Mouse (Mus musculus) kidney, adult 8-10 months (tissue): ENCODE data around the gene Sp110.
"Not testable (repeated sequence)": the region's sequence is repeated elsewhere in the genome, so short reads cannot be mapped to it uniquely, and the experiment has no call there.

Experiments used
- DNase-seq, 2 experiments: peaks; one replicate each; pipeline ENCODE4 v3.0.0; 2022

Sp110 gene

DNA sequence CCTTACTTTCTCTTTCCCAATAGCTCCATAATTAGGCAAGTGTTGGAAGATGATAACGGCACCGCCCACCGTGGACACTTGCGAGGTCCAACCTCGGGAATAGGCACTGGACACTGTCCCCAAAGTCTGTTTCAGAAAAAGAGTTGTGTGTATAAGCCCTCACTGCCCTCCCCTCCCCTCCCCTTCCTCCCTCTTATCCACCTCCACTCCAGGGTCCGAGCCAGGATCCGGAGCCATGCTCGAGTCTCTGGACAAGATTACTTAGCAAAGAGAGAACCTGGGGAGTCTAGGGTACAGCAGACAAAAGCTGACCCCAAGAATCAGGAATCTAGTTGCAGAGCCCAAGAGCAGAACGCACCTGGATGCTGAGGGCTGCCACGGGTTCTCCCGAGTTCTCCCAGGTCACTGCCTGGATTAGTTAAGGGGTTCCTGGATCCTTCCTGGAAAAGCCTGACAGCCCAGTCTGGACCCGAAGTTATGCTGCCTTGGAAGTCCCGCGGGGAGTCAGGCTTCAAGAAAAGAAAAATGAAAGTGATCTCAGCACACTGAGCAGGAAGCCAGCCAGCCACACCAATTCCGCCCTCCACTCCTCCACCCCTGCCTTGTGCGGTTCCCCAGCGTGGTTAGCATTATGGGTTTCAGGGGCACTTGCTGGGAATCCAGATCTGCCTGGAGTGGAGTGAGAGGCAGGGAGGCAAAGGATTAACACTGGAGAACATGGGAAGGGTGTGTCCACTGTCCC is at the start of gene Sp110:
Gene Sp110, minus strand, starts transcription at position 547 of the 742 bp plus-strand sequence.
- not testable (repeated sequence) for DNase-seq

- not testable (repeated sequence) for DNase-seq
Measured at GRCm38 (mm10) chr1:85638144-85638543, 39.5 kb upstream of the Sp110 start.

DNA sequence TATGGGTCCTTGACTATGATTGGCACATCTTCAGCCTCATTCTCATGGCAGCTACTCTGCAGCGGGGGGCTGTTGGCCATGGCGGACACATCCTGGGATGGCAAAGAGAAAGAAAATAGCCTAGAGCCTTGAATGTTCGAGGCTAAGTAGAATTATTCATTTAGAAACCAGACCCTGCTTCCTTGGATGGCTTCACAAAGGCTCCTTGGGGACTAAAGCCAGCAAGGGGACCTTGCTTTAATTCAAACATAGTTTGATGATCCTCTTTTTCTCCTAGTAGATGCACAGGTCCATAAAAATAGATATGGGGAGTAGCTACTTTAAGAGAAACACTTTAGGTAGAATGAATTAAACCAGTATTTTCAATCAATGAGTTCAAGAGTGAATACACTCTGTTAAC is 38.3 kb upstream of the Sp110 start:
- DNase-seq, result not testable (repeated sequence)

- not testable (repeated sequence) for DNase-seq
Measured at GRCm38 (mm10) chr1:85618689-85619088, 20.1 kb upstream of the Sp110 start.

DNA sequence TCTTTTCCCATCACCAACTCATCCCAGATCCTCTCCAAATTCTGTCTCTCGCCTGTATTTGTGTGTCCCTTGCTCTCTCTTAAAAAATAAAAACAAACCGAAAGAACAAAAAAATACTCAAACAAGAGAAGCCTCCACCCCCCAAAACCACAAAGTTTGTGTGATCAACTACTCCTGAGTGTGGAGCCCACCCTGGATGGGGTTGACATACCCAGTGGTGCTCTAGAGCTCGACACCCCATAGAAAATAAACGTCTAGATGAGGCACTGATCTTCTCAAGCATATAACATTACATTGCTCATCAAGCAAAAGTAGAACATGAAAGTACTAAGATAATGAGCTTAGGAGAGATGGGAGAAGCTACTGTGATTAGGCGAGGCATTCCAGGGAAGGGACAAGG is 18.5 kb upstream of the Sp110 start:
- not testable (repeated sequence) for DNase-seq

DNA sequence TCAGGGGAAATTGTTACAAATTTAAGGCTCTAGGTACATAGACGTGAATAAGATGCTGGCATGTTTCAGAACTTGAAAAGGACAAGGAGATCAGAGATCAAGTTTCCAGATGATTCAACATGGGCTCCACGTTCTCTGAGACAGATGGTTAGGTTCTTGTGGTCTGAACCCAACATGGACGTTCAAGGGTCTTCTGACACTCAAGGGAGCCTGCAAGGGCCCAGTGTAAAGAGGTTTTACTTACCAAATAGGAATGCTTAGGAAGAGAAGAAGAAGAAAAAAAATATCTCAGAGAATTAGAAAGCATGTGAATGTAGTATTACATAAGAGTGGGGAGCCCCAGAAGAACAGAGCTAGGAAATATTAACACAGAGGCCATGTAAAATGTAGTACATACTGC is 17.2 kb upstream of the Sp110 start:
- DNase-seq, result not testable (repeated sequence)

GRCm38 (mm10) chr1:85615096-85615495 is 16.5 kb upstream of the Sp110 start:
- not testable (repeated sequence) for DNase-seq

DNA sequence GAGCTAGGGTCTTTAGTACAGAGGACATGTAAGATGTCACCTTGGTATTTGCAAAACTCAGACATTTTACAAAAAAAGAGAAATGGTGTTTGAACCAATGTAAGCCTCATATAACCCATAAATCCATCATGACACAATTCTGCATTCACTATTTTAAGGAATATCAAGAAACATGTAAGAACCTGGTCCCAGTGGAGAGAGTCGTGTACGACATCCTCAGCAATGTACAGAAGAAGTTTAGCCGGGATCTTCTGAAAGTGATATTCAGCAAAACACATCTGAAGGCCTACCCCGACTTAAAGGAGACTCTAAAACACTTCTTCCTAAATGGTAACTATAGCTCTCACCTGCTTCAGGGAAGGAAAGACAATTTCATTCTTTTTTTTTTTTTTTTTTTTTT is 12.0 kb upstream of the Sp110 start:
- not testable (repeated sequence) for DNase-seq

- not testable (repeated sequence) for DNase-seq
Measured at GRCm38 (mm10) chr1:85608361-85608760, 9.7 kb upstream of the Sp110 start.

DNA sequence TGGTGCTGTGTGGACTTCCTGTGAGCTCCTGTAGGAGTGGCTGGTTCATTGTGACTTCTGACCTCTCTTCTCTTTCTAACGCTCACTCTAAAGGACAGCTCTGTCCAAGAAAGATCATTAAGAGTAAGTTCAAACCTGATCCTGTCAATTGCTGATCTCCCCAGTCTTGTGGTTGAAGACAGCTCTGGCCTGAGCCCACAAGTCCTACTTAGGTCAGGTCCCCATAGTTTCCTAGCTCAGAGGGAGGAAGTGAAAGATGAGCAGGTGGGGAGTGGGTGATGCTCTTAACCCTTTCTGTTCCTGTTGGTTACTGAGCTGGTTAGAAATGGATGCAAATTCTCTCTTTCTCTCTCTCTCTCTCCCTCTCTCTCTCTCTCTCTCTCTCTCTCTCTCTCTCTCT is 5.7 kb upstream of the Sp110 start:
- DNase-seq, result not testable (repeated sequence)

DNA sequence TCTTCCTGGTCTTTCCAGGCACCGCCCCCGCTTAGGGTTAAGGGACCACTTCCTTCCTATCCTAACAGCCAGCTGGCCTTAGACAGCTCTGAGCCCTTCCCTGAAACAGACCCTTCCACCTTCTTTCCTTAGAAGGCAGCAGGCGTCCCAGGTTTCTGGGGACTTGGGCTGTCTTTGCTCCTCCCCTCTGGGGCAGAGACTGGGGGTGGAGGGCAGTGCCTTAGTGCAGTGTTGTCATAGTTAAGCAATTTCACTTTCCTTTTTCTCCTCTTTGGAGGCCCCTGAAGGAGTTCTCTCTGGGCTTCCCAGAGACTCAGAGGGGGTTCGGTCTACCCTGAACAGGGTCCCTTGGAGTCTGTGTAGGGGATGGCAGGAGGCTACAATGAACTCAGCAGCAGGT is 2.2 kb upstream of the Sp110 start:
- peak in 1 of 2 experiments; percentile 21 for DNase-seq

GRCm38 (mm10) chr1:85600078-85600477 is 1.5 kb upstream of the Sp110 start, which contains the start of gene Sp140:
Gene Sp140 (plus strand): TSS chr1:85600378.
- DNase-seq, result not testable (repeated sequence)

- DNase-seq, result not testable (repeated sequence)
Measured at GRCm38 (mm10) chr1:85592526-85592925, 6.1 kb downstream of the Sp110 start.

DNA sequence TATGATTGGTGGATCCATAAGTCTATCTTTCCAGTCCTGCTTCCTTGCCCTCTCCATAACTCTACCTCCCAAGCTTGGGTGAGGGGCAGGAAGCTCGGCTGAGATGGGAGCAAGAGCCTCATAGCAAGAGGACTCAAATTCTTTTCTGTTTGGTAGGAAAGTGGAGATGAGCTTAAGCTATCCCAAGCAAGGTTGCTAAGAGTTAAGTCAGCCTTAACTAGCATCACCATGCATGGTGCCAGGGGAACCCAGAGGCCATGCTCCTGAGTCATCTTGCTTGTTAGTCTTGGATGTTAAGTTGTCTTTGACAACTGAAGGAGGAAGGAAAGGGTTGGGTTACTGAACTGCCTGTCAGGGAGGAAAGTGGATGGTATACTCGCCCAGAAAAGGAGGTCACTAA is 9.9 kb downstream of the Sp110 start:
- not testable (repeated sequence) for DNase-seq

DNA sequence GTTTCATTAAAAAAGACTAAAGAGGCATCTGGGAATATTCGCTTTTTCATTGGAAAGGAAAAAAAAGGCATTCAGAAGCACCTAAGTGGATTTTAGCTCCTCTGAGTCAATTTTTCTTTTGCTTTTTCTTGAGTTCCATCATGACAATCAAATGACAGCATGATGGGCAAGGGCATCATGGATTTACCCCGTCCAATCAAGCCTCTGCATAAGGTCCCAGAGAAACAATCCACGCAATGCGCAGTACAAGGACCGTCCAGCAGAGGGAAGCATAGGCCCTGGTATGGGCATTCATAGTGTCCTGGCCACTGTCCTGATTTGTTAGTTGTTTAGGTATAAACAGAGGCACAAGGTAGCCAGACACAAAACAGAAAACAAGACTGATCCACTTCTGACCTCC is 17.1 kb downstream of the Sp110 start:
- DNase-seq, result peak in 1 of 2 experiments; percentile 28

GRCm38 (mm10) chr1:85580578-85580977 is 18.0 kb downstream of the Sp110 start:
- DNase-seq, result not testable (repeated sequence)

DNA sequence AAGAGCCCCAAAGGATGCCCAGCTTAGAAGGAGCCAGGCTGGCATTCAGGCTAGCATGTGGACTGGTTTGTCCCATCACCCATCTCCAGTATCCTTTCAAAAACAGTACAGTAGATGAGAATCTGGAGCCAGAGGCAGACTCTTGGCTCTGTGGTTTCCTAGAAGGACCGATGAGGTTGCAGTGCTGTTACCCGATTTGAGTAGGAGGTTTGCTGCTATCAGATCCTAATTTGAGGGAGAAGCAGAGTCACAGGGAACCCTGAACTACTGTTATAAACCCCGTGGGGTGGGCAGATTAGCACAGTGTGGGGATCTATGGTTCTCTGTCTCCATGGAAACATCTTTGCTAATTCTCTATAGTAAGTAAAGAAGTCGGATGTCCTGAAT is 18.5 kb downstream of the Sp110 start:
- DNase-seq, result not testable (repeated sequence)

DNA sequence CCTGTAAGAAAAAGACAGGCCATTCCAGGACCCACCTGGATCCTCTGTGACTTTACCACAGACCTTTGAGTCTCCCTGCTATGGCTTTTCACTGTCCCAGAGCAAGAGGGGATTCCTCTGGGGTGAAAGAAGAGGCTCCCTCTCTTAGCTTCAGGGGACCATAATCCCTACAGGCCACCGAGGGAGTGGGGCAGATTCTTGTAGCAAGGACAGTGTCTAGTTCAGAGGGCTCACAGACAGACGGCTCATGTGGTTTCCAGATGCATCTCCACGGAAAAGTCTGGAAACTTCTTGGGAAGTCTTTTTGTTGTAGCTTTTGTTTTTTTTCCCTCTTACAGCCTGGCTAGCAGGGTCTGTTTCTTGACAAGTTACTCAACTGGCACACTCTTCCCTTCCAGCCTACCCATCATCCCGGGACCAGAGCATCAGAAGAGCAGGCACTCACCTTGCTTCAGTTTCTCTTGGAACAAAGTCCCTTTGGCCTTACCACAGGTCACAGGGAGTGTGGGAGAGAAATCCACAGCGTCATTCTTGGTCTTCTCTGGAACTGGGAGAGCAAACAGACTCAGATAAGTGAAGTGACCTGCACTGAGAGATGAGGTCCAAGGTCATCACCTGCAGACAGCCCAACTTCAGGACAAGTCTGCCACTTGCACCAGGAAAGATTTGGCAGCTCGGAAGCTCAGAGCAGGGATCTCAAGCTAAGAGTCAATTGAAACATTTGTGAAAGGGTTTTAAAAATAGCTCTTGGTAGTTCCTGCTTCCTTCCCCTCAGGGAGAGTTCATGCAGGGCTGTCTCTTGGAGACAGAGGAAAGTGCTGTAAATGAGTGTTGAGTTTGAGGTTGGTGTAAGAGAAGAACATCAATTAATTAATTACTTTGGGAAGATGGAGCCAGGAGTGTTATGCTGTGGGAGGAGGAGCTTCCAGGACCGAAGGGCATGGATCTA is 19.1 kb downstream of the Sp110 start:
- DNase-seq, result not testable (repeated sequence)

DNA sequence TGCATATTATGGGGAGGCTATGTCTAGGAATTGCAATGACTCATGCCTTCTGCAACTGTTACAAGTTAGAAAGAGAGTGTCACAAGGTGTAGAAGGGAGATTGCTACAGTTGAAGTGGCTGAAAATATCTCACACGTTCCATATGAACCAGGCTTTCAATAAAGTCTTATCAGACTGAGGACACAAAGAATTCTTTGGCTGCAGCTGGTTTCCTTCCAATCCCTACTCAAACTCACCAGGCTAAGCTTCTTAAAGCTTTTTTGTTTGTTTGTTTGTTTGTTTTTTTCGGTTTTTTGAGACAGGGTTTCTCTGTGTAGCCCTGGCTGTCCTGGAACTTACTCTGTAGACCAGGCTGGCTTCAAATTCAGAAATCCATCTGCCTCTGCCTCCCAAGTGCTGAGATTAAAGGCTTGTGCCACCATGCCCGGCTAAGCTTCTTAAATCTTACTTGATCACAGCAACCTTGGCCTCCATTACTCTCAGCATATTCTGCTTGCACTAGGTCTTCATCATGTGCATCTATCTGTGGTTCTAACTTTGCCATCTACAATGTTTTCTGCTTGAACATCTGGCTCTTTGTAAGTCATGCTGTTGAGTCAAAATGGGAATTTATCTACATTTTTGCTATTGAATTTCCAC is 20.1 kb downstream of the Sp110 start:
- DNase-seq, result not testable (repeated sequence)

DNA sequence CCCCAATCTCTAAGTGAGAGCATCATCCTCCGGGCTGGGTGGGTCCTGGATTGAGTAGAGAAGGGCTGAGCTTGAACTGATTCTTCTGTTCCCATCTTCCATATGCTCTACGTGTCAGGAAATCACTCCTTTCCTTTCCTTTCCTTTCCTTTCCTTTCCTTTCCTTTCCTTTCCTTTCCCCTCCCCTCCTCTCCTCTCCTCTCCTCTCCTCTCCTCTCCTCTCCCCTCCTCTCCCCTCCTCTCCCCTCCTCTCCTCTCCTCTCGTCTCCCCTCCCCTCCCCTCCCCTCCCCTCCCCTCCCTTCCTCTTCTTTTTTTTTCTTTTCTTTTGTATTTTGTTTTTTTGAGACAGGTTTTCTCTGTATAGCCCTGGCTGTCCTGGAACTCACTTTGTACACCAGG is 23.2 kb downstream of the Sp110 start, which contains the start of gene G530012D18Rik:
Gene G530012D18Rik, plus strand, starts transcription at position 301 of the 400 bp plus-strand sequence.
- not testable (repeated sequence) for DNase-seq

GRCm38 (mm10) chr1:85573554-85573953 is 25.1 kb downstream of the Sp110 start:
- DNase-seq, result not testable (repeated sequence)

DNA sequence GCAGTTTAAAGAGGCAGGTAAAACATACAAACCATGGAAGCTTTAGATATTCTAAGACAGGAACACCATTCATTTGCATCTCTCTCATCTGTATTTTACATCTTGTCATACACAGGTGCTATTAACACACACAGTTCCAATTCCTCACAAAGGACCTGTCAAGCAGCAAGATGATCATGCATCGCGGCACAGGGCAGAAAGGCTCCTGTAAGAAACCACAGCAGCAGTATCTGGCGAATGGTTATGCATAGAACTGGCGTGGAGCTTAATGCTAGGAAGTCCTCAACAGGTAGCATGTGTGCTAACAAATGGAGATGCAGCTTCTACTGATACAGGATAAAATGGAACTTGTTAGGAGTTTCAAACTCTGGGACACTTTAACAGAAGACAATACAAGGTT is 43.4 kb downstream of the Sp110 start:
- not testable (repeated sequence) for DNase-seq

DNA sequence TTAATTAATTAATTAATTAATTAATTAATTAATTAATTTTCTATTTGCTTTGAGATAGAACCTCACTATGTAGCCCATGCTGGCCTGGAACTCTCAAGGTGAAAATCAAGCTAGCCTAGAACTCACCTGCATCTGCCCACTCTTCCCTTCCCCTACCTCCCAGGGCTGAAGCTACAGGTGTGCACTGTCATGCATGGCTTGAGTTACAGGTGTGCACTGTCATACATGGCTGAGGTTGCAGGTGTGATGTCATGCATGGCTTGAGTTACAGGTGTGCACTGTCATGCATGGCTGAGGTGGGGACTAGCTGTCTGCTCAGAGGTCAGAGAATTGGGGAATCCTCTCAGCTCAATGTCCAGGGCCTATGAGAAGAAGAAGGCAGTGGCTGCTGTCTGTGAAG is 52.2 kb downstream of the Sp110 start:
- DNase-seq, result not testable (repeated sequence)
